Mouse (Mus musculus): ENCODE data around the gene Fam178b.

GRCm38 (mm10) chr1:36665934-36666333, 17.0 kb downstream of the Fam178b start:
- TF ChIP-seq EP300 (IDR thresholded peaks at IDR 0.05; ENCODE audit: low read depth) = no peak
- no peak for TF ChIP-seq CTCF (IDR thresholded peaks at IDR 0.05; ENCODE audit: low read depth)
